Mouse (Mus musculus) retina, postnatal 1 day (tissue): ENCODE results near the gene Ushbp1.
A peak's percentile ranks its signal among the peaks of the same experiment; 100 is the strongest.
"Not testable (repeated sequence)": the region's sequence is repeated elsewhere in the genome, so short reads cannot be mapped to it uniquely, and the experiment has no call there.

ENCODE experiments used
- DNase-seq: peaks from one replicate; pipeline ENCODE4 v3.0.0-alpha.2; 2012

Gene Ushbp1

GRCm38 (mm10) chr8:71395629-71396028 is at the start of gene Ushbp1:
Gene Ushbp1, minus strand, starts transcription at chr8:71395802.
- DNase-seq: no peak

DNA sequence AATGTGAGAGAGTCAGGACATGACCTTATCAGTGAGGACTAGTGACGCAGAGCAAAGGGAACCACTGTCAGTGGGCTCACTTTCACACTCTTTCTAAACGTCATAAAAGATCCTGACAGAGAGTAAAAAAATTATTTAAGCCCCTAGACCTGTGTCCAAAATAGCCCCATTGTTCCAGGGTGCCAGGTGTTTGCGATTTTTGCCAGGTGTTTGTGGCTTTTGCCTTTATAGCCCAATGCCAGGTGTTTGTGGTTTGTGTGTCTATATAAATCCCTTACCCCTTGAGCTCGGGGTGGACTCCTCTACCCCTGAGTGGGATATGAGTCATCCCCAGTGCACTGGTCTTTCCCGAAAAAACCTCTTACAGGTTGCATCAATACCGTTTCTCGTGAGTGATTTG is 49.5 kb upstream of the Ushbp1 start:
- DNase-seq: no peak

GRCm38 (mm10) chr8:71441404-71441803 is 45.8 kb upstream of the Ushbp1 start:
- DNase-seq: peak; percentile 77

DNA sequence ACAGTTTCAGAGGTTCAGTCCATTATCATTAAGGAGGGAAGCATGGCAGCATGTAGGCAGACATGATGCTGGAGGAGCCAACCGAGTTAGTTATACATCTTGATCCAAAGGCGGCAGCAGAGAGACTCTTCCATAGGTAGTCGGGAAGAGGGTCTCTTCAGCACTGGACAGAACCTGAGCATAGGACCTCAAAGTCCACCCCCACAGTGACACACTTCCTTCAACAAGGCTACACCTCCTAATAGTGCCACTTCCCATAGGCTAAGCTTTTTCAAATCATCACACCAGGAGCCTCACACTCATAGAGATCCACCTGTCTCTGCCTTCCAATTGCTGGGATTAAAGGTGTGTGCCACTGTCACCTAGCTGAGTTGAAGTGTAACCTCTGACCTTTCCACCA is 41.4 kb upstream of the Ushbp1 start:
- DNase-seq: no peak

DNA sequence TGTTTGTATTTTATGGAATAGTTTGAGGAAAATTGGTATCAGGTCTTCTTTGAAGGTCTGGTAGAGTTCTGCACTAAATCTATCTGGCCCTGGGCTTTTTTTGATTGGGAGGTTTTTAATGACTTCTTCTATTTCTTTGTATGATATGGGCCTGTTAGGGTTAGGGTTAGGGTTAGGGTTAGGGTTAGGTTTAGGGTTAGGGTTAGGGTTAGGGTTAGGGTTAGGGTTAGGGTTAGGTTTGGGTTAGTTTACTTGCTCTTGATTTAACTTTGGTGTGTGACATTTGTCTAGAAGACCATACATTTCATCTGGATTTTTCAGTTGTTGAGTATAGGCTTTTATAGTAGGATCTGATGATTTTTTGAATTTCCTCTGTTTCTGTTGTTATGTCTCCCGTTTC is 37.3 kb upstream of the Ushbp1 start:
- DNase-seq: not testable (repeated sequence)

DNA sequence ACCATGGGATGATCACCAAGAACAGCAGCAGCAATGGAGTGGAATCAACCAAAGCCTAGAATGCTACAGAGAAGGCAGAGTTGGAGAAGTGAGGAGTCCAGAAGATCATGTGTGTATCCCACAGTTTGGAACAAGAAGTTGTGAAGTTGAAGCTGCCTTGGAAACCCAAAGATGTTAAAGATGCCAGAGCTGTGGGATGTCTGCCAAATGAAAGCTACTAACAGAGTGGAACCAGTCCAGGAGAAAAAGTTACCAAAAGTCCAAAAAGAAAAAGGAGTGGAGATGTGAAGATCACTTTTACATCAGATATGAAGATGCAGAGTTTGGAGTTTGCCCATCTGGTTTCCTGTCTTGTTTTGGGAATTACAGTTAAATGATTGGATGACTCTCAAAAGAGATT is 26.5 kb upstream of the Ushbp1 start:
- DNase-seq: no peak

- DNase-seq: no peak
Measured at GRCm38 (mm10) chr8:71411535-71412273, 16.1 kb upstream of the Ushbp1 start.

DNA sequence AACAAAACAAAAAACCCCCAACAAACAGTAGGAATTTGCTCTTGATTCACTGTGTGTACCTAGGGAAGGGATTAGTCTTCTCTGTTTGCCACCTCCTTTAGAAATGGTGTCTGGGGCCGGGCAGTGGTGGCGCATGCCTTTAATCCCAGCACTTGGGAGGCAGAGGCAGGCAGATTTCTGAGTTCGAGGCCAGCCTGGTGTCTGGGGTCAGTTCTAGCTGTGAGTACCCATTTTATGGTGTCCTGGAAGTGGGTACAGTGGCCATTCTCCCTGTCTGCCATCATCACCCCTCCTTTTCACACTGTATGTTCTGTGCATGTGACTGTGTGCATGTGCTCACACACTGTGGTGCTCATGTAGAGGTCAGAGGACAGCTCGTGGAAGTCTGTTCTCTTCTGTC is 12.6 kb upstream of the Ushbp1 start:
- no peak for DNase-seq

GRCm38 (mm10) chr8:71407441-71407840 is 11.8 kb upstream of the Ushbp1 start:
- no peak for DNase-seq

DNA sequence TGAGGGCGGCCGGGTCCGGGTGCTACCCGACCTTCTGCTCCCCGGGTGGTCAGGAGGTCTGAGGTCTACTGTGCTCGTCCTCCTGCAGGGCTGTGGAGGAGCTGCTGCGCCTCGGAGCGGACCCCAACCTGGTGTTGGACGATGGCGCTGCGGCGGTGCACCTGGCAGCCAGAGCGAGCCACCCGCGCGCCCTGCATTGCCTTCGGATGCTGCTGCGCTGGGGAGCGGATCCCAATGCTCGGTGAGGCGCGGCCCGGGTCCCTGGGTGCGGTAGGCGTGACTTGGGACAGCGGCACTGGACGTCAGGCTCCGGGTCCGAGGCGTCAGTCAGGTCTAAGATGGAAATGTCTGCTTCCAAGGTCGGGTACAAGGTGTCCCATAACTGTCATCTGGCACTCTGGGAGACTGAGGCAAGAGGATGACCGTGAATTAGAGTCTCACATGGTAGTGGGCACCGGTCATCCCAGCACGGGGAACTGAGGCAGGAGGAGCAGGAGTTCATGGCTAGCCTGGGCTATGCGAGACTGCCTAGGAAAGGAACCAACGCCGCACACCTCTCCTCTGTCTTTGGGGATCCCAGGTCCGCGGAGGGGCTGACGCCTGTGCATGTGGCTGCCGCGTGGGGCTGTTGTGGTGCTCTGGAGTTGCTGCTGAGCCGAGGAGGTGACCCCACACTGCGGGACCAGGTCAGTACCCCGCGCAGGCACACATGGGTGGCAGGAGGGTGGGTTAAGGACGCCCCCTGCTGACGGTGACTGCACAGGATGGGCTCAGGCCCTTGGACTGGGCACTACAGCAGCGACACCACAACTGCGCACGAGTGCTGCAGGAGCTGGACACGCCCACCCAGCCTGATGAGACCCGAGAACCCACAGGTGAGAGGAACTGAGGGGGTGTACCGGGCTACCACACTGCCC is 10.8 kb upstream of the Ushbp1 start:
- peak; percentile 83 for DNase-seq

- DNase-seq: peak; percentile 95
Measured at GRCm38 (mm10) chr8:71405401-71406098, 9.9 kb upstream of the Ushbp1 start, which contains the start of gene Ankle1. Gene Ankle1, plus strand, starts transcription at chr8:71406010.

DNA sequence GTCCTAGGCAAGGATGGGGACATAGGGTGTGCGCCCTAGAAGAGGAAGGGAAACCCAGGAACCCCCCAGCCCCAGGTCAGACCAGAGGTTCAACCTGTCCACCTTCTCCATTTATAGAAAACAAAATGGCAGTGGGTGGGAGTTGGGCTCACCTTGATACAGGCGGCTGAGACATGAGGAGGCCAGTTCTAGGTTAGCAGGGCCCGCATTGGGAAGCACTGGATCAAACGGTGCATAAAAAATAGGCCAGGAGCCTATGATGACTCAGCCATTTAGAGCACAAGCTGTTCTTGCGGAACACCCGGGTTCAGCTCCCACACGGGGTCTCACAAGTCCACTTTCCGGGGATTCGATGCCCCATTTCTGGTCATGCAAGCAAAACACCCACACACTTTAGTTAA is 9.3 kb upstream of the Ushbp1 start:
- DNase-seq: peak; percentile 49

GRCm38 (mm10) chr8:71404011-71404410 is 8.4 kb upstream of the Ushbp1 start:
- DNase-seq: no peak

GRCm38 (mm10) chr8:71403107-71403885 is 7.7 kb upstream of the Ushbp1 start:
- no peak for DNase-seq

DNA sequence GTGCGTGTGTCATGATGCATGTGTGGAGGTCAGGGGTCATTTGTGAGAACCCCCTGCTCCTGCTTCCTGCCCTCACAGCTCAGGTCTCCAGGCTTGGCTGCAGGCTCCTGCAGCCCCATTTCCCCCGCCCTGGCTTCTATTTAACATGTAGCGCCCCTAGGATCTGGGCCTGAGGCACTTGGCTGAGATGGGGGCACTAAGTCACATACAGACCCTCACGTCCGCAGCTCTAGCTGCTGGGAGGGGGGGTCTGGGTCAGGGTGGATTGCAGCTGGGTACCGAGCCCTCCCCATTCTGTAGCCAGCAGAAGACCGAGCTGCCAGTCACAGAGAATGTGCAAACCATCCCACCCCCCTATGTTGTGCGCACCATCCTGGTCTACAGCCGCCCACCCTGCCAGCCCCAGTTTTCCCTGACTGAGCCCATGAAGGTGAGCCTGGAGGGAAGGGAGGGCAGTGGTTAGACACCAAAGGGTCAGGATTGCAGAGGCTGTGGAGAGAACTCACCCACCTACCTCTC is 6.9 kb upstream of the Ushbp1 start:
- no peak for DNase-seq

DNA sequence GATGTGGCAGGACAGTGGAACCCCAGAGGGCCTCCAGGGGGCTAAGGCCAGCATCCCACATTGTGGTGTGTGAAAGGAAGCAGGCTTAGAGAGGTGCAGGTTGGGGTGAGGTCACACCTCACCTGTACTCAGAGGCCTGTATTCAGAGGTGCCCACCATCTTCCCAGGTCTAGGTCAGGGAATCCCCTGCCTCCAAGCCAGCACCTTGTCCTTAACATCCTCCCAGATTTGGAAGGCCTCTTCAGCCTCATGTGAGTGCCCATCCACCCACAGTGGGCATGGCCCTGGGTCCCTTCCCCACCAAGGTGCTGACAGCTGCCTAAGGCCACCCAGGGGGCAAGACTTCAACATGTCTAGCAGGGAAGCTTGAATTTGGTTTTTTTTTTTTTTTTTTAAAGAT is 5.9 kb upstream of the Ushbp1 start:
- no peak for DNase-seq

DNA sequence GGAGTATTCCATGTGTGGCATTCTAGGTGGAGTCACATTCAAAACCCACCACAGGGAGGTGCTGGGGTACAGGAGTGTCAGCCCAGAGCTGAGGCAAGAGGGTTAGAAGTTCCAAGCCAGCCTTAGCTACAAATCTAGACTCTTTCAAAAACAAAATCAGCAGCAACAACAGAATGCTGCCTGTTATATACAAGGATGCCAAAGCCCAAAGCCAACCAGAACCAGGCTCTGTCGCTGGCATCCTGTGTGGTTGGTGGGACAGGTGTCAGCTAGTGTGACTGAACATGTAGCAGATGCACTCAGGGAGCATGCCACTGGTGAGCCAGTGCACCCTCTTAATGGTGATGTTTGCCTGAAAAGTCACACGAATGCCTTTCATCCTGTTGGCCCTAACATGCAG is 5.2 kb upstream of the Ushbp1 start:
- no peak for DNase-seq

- no peak for DNase-seq
Measured at GRCm38 (mm10) chr8:71397701-71398100, 2.1 kb upstream of the Ushbp1 start.

- DNase-seq: peak; percentile 98
Measured at GRCm38 (mm10) chr8:71396639-71397305, 1.2 kb upstream of the Ushbp1 start, which contains the start of gene Babam1. Gene Babam1, plus strand, starts transcription at chr8:71396861.

GRCm38 (mm10) chr8:71395071-71395470 is 531 bp downstream of the Ushbp1 start:
- no peak for DNase-seq

DNA sequence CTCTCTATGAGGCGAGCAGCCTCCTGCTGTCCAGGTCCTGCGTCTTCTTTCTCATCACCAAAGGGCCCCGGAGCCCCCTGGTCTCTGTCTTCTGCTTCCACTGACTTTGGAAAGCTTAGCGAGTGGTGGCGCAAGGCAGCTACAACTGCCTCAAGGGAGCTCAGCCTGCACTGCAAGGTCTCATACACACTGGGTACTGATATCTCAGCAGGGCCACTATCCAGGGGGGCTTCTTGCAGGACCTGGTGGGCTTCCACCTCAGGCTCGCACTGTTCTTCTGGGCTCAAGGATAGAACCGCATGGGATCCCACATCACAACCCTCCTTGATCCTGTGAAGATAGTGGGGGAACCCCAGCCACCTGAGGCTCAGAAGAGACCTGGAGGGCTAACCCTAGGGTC is 1.1 kb downstream of the Ushbp1 start:
- DNase-seq: no peak

GRCm38 (mm10) chr8:71392871-71393270 is 2.7 kb downstream of the Ushbp1 start:
- peak; percentile 89 for DNase-seq
